ENCODE assay signal across 8 mouse cellular contexts in genomic region chr16:20301770-20302649, GRCm38 (mm10). TPM values are rescaled to one million over a fixed set of nuclear protein-coding genes. Genes with fewer than 3 reads are reported as not detected.
A peak's percentile ranks its signal among the peaks of the same experiment; 100 is the strongest.
DNase-seq lines count a peak whose midpoint lies in the region; ATAC-seq and TF ChIP-seq lines count a peak whose summit lies in the region.

TSS of gene Parl (minus strand) at chr16:20302387.

- H3K4me2 ChIP-seq in forebrain, embryonic 16.5 days (ENCODE audit: low read length), result peak within 1 kb of the TSS; percentile 76
- peak within 1 kb of the TSS; percentile 64 for H3K4me2 ChIP-seq in lung, embryonic 15.5 days

- under 1% methylated on average over 52 of the region's 52 CpGs for WGBS in forebrain, embryonic 16.5 days
- WGBS in lung, embryonic 15.5 days, result under 1% methylated on average over 52 of the region's 52 CpGs

- intact Hi-C loops in heart, postnatal 36 days (cut with DNase I), result loop anchor here (1.0 to 10.0 kb wide), 4 partner anchors 89 to 577 kb away; partner anchors contain the start of gene Abcc5

- TF ChIP-seq CTCF in G1E (IDR thresholded peaks at IDR 0.05; ENCODE audit: low read depth, low read length), result 0 out of 2 replicates have a peak, but pooled peaks have one; percentile 31
- peak; percentile 90 for TF ChIP-seq CTCF in layer of hippocampus, adult 2 months (conservative IDR thresholded peaks at IDR 0.05)

- peaks cover 55% of the 10 kb centered on the region for H3K4me1 ChIP-seq in G1E (ENCODE audit: insufficient read depth, low read depth, low read length)
- peaks cover 16% of the 10 kb centered on the region for H3K4me1 ChIP-seq in forebrain, embryonic 16.5 days (replicated peaks; ENCODE audit: control insufficient read depth, insufficient read depth, low read length)
- peaks cover 20% of the 10 kb centered on the region for H3K4me1 ChIP-seq in lung, embryonic 15.5 days

- no peaks in the 10 kb centered on the region for H3K9me3 ChIP-seq in G1E (replicated peaks)
- no peaks in the 10 kb centered on the region for H3K9me3 ChIP-seq in forebrain, embryonic 16.5 days (ENCODE audit: control insufficient read depth, low read length)
- H3K9me3 ChIP-seq in lung, embryonic 15.5 days, result no peaks in the 10 kb centered on the region

- H3K9ac ChIP-seq in forebrain, embryonic 16.5 days (replicated peaks; ENCODE audit: low read depth, low read length), result peak within 1 kb of the TSS; percentile 74
- peak within 1 kb of the TSS; percentile 71 for H3K9ac ChIP-seq in lung, embryonic 15.5 days

- H3K27me3 ChIP-seq in G1E (ENCODE audit: insufficient read depth, low read length), result peaks cover 7% of the 10 kb centered on the region
- no peaks in the 10 kb centered on the region for H3K27me3 ChIP-seq in forebrain, embryonic 16.5 days (replicated peaks; ENCODE audit: control insufficient read depth, insufficient read depth, low read length)
- H3K27me3 ChIP-seq in lung, embryonic 15.5 days, result no peaks in the 10 kb centered on the region

- peaks cover 29% of the 10 kb centered on the region for H3K36me3 ChIP-seq in G1E (replicated peaks)
- peaks cover 2% of the 10 kb centered on the region; the same call in 1 of the 2 replicates for H3K36me3 ChIP-seq in forebrain, embryonic 16.5 days (ENCODE audit: control insufficient read depth, insufficient read depth)
- peaks cover 5% of the 10 kb centered on the region; the same call in 1 of the 2 replicates for H3K36me3 ChIP-seq in lung, embryonic 15.5 days

- ATAC-seq in G1E (ENCODE audit: extremely low read depth, insufficient number of reproducible peaks, low FRiP score, poor library complexity, severe bottlenecking), result peak; percentile 86
- peak; percentile 87 for ATAC-seq in forebrain, embryonic 16.5 days
- peak; percentile 89 for ATAC-seq in lung, embryonic 15.5 days (ENCODE audit: borderline replicate concordance, extremely low read depth, low FRiP score, low TSS enrichment)

- no peak within 1 kb of the TSS for H3K27ac ChIP-seq in forebrain, embryonic 16.5 days (ENCODE audit: low read length)
- peak within 1 kb of the TSS; percentile 91 for H3K27ac ChIP-seq in layer of hippocampus, adult 2 months
- peak within 1 kb of the TSS; percentile 57 for H3K27ac ChIP-seq in lung, embryonic 15.5 days

- peak within 1 kb of the TSS; percentile 89 for H3K4me3 ChIP-seq in G1E (ENCODE audit: low read depth, low read length)
- peak within 1 kb of the TSS; percentile 72 for H3K4me3 ChIP-seq in forebrain, embryonic 16.5 days (replicated peaks; ENCODE audit: low read length)
- H3K4me3 ChIP-seq in layer of hippocampus, adult 2 months, result peak within 1 kb of the TSS; percentile 91
- peak within 1 kb of the TSS; percentile 83 for H3K4me3 ChIP-seq in lung, embryonic 15.5 days

- peak; percentile 73 for DNase-seq in G1E (ENCODE audit: low spot score)
- peak; percentile 80 to 88 for DNase-seq in cerebellum, adult 18-20 months
- peak; percentile 81 to 87 for DNase-seq in heart, postnatal 36 days
- peak; percentile 60 to 77 for DNase-seq in layer of hippocampus, adult 2 months (ENCODE audit: low spot score in 2 of 2)
- DNase-seq in ovary, adult 18-20 months (ENCODE audit: low spot score), result peak; percentile 54
- peak; percentile 92 for DNase-seq in thymus, postnatal 0 days (ENCODE audit: low spot score)

RNA-seq across cellular contexts. Expression of gene Parl, which starts in this region (rescaled TPM):
- total RNA-seq in G1E (2014; fragmentation: Nextera tagmentation) (68.8 and 70.4 TPM in 2 replicates), G1E (2017) (85.7 and 131 TPM in 2 replicates)
- 301 and 317 TPM in 2 replicates for polyA plus RNA-seq in G1E (2012)
- polyA plus RNA-seq in forebrain, embryonic 16.5 days (2015; fragmentation: Nextera tagmentation; extraction: Ambion mirVana), result 82.3 and 86.6 TPM in 2 replicates
- 10 to 100 TPM; 85.2 to 87.5 TPM for total RNA-seq in heart, postnatal 36 days (2021)
- total RNA-seq in layer of hippocampus, adult 2 months (2021), result 10 to 100 TPM; 51.4 to 56.4 TPM
- polyA plus RNA-seq in lung, embryonic 15.5 days (2015; fragmentation: Nextera tagmentation; extraction: Ambion mirVana), result 81.4 and 84.5 TPM in 2 replicates
- polyA plus RNA-seq in thymus, postnatal 0 days (2015; fragmentation: Nextera tagmentation; extraction: Ambion mirVana), result 115 and 133 TPM in 2 replicates
